Mouse (Mus musculus) embryonic stem cell, embryonic (primary cell): Measurements from ENCODE around the gene Fgfr2.

Source experiments
- CTCF ChIA-PET, 4 experiments: fragments of 300-600 bp in 2 of 4; fragments of 350-600 bp in 2 of 4; sonication (Branson Sonifier 250); formaldehyde crosslinking; loops; one replicate each; lab custom pipeline; 2022; ENCODE audit warnings: inconsistent platforms in 2 of 4; lab: Charles Lee
- POLR2A ChIA-PET, 4 experiments: fragments of 300-600 bp in 2 of 4; fragments of 350-600 bp in 2 of 4; sonication (Branson Sonifier 250); formaldehyde crosslinking; loops; one replicate each; lab custom pipeline; 2022; ENCODE audit warnings: antibody characterized with exemption in 4 of 4, inconsistent platforms in 1 of 4; lab: Charles Lee

The Fgfr2 gene

DNA sequence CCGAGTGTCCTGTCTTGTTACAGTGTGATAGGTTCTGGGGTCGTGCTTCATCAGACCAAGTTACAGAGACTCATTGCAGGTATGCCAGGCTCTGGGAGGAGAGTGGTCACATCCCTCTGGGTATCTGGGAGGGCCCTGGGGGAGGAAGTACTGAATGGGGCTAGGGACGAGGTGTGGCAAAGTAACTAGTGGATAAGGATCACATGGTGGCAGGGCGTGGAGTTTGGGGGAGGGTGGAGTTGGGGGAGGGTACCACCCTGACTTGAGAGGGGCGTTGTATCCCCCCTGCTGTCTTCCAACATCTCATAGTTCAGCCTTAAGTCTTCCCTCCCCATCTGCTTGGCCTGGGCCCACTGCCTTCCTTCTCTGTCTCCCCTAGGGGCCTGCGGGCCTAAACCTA is 443.6 kb downstream of the Fgfr2 start:
- ChIA-PET POLR2A (no interaction called here), CTCF (no interaction called here)

DNA sequence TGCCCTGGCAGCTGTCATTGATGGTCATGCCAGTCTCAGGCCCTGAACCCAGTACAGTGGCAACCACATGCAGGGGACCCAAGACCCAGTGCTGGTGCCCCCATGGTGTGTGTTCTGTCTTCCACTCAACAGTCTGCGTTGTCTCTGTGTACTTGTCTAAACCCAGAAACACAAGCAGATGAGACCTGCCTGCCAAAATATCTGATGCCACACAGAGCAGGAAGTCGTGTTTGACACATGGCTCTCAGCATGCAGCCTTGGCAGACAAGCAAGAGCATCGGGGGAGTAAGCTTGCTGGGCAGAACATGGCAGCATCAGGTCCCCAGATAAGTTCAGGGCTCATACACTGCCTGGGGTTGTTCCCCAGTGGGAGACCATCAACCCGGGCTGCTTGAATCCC is 444.0 kb downstream of the Fgfr2 start:
- ChIA-PET CTCF (no interaction called here), POLR2A (interaction anchor here in 1 of 4 experiments (0.6 kb wide), 1 partner anchor 184 kb away, joined by 3 read pairs; no protein-coding TSS in a partner anchor)

DNA sequence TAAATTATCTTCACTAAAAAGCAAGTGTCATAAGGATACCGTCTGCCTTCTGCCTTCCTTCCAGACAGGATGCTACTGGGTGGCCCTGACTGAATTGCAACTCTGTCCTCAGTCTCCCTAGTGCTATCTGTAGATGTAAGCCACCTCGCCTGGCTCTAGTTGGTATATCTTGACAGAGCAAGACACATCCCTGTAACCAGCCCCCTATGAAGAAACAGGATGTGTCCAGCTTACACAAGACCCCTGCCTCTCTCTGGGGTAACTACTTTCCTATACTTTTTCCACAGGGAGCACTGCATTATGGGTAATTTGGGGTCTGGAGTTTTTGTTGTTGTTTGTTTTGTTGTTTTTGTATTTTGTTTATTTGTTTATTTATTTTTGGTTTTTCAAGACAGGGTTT is 447.2 kb downstream of the Fgfr2 start:
- ChIA-PET CTCF (interaction anchor here in 1 of 4 experiments (1.5 kb wide), 1 partner anchor 37 kb away, joined by 8 read pairs; no protein-coding TSS in a partner anchor), POLR2A (interaction anchor here in 2 of 4 experiments (1.1 to 2.6 kb wide), 4 partner anchors 13 to 177 kb away, joined by 3 to 20 read pairs (median 4); no protein-coding TSS in a partner anchor)

DNA sequence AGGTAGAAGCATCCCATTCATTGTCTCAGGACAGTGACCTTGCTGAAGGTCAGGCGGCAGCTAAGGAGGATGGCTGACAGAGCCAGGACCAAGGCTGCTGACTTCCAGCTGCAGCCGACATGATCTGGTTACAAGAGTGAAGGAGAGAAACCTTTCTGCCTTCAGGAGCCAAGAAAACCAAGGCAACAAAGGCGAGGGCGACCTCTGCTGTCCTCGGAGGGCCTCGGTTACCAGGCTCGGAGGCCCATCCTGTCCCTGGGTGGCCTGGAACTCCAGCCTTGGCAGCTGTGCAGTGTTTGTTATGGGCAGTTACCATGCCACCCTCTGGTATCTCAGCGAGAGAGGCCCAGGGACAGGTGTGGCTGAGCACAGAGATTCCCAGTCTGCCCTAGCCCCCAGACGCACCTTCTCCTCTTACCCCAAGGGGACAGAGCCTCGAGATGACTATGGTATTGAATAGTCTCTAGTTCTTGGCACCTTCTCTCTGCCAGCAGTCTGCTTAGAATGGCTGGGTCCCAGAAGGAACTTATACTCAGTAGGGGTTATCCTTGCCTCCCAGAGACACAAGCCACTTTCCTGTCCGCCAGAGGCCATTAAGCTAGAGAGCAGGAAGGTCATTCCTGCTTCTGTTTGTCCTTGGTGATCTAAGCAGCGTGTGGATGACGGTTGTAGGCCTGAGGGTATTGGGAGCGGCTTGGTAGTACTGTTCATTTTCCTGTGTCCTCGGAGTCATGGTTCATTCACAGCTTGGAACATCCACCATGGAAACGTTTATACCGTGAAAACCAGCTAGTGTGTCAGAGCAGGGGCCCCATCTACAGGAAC is 449.0 kb downstream of the Fgfr2 start:
- POLR2A ChIA-PET: interaction anchor here (0.5 to 2.6 kb wide), 29 partner anchors 9 to 539 kb away, joined by 3 to 20 read pairs (median 4); partner anchors contain the start of genes Abraxas2 (in 2 of the 4), Lhpp (in 1 of the 4) and Oat (in 1 of the 4)

DNA sequence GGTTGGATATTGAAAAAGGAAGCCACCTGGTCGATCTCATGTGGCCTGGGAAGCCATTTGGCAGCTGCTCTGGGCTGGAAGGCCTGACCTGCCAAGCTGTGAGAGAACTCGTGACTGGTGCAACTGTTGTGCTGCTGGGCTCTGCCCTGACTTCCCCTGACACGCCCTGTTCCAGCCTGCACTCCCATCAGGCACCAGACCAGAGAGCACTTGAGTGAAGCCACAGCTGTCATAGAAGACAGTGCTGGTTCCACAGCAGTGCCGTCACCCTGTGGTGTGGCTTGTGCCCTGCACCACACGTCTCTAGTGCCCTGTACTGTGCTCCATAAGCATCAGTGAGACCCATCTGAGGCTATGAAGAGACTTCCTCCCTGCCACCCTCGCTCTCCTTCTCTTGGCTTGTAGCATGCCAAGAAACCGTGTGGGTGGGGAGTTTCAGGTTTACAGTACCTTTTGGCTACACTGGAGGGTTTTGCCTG is 450.6 kb downstream of the Fgfr2 start:
- ChIA-PET CTCF (interaction anchor here in 2 of 4 experiments (0.6 to 1.3 kb wide), 2 partner anchors 16 to 32 kb away, joined by 3 to 8 read pairs; no protein-coding TSS in a partner anchor), POLR2A (interaction anchor here in 2 of 4 experiments (1.2 to 3.1 kb wide), 3 partner anchors 12 to 14 kb away, joined by 6 to 9 read pairs (median 6); no protein-coding TSS in a partner anchor)

More for the DNA sequence above, 449.0 kb downstream of the Fgfr2 start:
- CTCF ChIA-PET: interaction anchor here (0.5 to 2.4 kb wide), 21 partner anchors 8 to 873 kb away, joined by 3 to 23 read pairs (median 4); no protein-coding TSS in a partner anchor

DNA sequence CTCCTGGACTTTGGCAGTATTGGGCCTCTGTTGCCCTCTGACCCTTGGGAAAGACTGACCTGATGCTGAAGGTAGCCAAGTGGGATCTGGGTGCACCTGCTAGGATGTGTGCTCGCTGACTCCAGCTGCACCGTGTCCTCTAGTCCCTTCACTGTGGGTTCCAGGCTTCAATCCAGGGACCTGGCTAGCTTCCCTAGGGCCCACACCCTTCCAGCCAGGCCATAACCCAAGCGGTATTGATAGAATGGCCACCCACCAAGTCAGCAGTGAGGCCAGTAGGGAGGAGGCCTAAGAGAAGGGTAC is 452.3 kb downstream of the Fgfr2 start:
- ChIA-PET POLR2A (interaction anchor here in 1 of 4 experiments (3.1 kb wide), 1 partner anchor 10 kb away, joined by 9 read pairs; no protein-coding TSS in a partner anchor), CTCF (interaction anchor here in 2 of 4 experiments (0.5 to 1.2 kb wide), 2 partner anchors 15 to 41 kb away, joined by 3 to 5 read pairs; no protein-coding TSS in a partner anchor)

DNA sequence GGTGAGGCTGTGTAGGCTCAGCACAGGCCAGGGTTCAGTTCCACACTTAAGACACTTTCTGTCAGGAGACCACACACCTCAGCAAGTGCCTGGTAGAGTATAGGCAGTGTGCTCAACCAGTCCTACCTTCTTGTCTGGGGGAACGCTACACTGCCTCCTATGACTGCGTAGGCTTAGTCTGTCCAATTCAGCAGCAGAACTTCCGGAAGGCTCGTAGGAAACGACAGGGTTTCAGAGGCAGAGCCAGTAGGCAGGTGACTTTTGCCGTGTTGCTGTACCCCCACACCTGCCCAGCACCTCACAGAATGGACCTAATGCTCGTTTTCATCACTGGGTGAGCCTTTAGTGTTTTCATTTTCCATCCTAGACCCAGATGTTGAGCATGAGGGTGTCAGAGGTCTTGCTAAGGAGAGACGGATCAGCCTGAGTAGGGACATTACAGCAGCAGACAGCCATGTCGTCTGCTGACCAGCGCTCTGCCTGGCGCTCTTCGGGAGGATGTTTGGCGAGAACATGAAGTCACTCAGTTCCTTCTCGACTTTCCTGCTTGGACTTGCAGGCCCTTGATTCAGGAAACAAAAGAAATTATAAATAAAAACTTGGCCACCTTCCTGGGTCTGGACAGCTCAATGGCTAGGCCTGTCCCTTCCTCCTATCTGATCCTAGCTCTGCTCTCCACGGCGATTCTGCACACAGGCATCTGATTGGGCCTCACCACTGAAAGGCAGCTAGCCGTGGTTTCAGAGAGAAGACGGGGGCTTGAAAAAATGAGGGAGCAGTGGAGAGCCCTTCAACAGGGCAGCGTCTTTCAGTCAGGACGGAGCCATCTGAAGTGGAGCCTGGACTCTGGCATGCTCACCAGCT is 452.9 kb downstream of the Fgfr2 start:
- ChIA-PET CTCF (interaction anchor here in 2 of 4 experiments (0.5 to 1.2 kb wide), 2 partner anchors 14 to 41 kb away, joined by 3 to 5 read pairs; no protein-coding TSS in a partner anchor), POLR2A (interaction anchor here in 1 of 4 experiments (0.5 to 3.1 kb wide), 2 partner anchors 9 to 546 kb away, joined by 4 to 9 read pairs; no protein-coding TSS in a partner anchor)

DNA sequence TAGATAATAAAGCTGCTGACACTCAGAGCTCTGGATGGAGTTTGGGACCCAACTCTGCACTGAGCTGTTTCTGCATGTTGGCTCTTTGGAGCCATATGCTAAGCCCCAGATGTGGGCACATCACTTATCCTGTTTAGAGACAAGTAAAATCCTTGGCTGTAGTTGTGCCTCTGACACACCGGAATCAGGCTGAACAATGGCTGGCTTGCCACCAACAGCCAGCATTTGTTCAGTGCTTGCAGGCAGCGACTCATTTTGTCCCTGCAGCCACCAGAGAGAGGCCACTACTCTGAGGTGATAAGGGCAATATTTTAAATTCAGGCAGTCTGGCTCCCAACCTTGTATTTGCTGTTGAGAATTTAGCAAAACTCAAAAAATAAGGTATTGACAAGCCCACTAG is 454.5 kb downstream of the Fgfr2 start:
- ChIA-PET CTCF (interaction anchor here in 3 of 4 experiments (0.6 kb wide), 3 partner anchors 11 to 230 kb away, joined by 3 to 9 read pairs (median 3); no protein-coding TSS in a partner anchor), POLR2A (no interaction called here)

DNA sequence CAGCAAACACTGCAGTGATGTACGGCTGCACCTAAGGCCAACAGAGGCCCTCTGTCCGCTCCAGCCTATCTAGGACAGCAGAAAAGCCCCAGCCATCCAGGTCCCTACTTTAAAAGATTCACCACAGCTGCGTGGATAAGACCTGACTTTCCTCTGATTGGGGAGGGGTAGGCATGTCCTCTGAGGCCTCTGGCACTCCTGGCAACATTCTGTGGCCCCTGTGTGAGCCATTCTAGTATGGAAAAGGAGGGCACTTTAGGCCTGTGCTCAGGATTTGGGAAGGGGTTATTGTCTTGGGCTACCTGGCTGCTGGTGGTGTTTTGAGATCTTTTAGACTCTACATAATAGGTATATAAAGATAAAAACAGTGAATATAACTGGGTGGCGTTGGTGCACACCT is 456.6 kb downstream of the Fgfr2 start:
- ChIA-PET CTCF (no interaction called here), POLR2A (interaction anchor here in 2 of 4 experiments (0.5 to 1.6 kb wide), 3 partner anchors 8 to 149 kb away, joined by 3 to 5 read pairs (median 4); no protein-coding TSS in a partner anchor)

DNA sequence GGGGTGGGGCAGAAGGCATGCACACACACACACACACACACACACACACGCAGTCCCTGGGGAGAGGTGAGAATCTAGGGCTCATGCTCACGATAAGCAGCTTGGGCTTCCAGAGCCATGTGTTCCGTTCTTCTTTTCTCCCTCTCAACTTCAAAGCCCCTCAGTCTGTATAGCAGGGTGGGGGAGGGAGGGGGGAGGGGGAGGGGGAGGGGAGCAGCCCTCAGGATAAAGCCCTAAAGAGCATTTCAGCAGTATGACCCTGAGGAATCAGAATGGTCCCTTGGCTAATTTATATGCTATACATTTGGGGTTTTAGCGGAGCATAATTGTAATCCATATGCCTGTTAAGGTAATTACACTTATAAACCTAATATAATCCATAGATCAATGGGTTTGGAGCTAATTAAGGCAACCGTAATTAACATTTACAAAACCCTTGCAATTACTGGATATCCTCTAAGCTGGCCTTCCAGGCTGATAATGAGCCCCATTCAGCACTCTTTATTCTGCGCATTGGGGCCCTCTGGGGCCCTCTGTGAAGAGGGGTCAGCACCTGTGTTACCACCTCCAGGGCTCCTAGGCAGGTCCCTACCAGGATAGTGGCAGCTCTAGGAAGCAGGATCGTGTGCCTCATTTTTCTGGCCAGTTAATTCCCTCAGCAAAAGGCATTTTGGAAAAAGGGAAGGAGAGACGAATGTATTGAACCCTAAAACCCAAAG is 457.3 kb downstream of the Fgfr2 start:
- ChIA-PET POLR2A (interaction anchor here in 3 of 4 experiments (0.5 to 1.6 kb wide), 10 partner anchors 8 to 650 kb away, joined by 3 to 5 read pairs (median 4); partner anchors contain the start of gene Eef1akmt2 (in 1 of the 3)), CTCF (interaction anchor here in 1 of 4 experiments (1.1 kb wide), 1 partner anchor 9 kb away, joined by 3 read pairs; no protein-coding TSS in a partner anchor)

DNA sequence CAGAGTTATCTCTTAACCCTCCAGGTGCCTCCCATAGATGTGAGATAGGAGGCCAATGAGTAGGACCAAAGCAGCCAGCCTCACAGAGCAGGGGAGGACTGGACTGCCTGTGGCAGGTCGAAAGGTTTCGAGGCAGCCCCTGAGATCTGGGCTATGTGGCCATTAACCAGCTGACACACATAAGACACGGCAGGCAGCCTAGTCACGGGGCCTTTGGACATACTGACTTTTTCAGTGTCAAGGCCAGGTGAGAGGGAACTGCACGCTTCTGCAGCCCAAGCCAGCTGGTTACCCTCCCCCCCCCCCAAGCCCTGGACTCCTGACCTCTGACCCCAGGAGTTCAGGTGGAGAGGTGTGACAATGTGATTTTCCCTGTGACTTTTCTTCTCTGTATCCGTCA is 458.3 kb downstream of the Fgfr2 start:
- ChIA-PET POLR2A (interaction anchor here in 2 of 4 experiments (0.6 to 1.6 kb wide), 7 partner anchors 9 to 673 kb away, joined by 3 to 5 read pairs (median 4); partner anchors contain the start of gene Eef1akmt2 (in 1 of the 2)), CTCF (interaction anchor here in 1 of 4 experiments (1.1 kb wide), 1 partner anchor 8 kb away, joined by 3 read pairs; no protein-coding TSS in a partner anchor)

DNA sequence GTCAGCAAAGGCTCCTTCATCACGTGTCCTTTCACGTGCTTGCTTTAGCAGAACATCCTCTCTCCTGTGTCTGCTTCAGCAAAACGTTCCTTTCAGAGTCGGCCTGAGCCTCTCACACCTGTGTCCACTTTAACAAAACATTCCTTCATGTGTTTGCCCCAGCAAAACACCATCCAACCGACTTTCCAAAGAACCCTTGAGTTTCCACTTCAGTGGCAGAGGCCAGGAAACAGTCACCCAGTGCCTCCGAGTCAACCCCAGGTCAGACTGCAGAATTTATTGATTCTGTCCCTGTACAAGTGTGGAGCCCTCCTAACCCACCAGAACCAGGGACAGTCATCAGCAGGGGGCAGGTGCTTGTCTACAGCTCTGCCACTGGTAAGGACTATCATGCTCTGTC is 460.3 kb downstream of the Fgfr2 start:
- ChIA-PET POLR2A (interaction anchor here in 1 of 4 experiments (0.6 kb wide), 1 partner anchor 72 kb away, joined by 3 read pairs; no protein-coding TSS in a partner anchor), CTCF (interaction anchor here in 1 of 4 experiments (0.6 kb wide), 1 partner anchor 87 kb away, joined by 4 read pairs; no protein-coding TSS in a partner anchor)

DNA sequence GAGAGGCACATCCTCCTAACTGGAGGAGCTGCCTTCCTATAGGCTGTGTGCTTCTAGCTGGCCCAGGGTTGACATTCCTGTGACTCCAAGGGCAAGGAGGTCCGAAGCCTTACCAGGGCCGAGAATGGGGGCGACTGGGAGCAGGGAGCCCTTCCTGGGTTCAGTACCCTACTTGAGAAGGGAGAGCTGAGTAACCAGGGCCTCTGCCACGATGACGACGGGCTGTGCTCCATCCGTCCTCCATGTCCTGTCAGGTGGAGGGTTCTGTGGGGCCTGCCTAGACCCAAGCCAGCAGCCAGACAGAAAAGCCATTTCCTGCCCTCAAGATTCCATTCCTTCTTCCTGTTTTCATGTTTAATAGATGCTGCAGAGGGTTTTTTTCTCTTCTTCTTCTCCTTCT is 463.5 kb downstream of the Fgfr2 start:
- CTCF ChIA-PET: interaction anchor here (0.7 to 6.6 kb wide), 13 partner anchors 15 to 244 kb away, joined by 3 to 71 read pairs (median 7); no protein-coding TSS in a partner anchor

DNA sequence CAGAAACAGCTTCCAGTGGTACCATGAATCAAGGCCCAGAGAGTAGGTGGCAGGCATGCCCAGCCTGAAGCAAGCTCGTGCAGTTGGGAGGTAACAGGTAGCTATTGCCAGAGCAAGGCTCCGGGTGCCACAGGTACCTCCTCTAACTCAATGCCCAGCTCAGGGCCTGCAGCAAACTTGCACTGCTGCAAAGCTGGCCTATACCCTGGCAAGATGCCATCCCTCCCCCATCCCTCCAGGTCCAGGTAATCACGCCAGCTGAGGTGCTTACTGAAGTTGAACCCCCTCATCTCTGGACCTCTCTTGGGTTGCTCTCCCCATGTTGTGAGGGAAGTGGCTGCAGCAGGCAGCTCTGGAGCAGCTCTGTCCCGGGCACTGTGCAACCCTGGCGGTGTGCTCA is 464.5 kb downstream of the Fgfr2 start:
- ChIA-PET POLR2A (interaction anchor here in 3 of 4 experiments (0.8 to 5.3 kb wide), 18 partner anchors 13 to 239 kb away, joined by 3 to 54 read pairs (median 4); partner anchors contain the start of genes Abraxas2 (in 2 of the 3) and Eef1akmt2 (in 1 of the 3)), CTCF (interaction anchor here (0.5 to 6.6 kb wide), 18 partner anchors 15 to 245 kb away, joined by 3 to 132 read pairs (median 6); no protein-coding TSS in a partner anchor)

More for the DNA sequence above, 463.5 kb downstream of the Fgfr2 start:
- POLR2A ChIA-PET: interaction anchor here in 3 of 4 experiments (0.6 to 5.3 kb wide), 12 partner anchors 12 to 239 kb away, joined by 3 to 54 read pairs (median 8); partner anchors contain the start of gene Eef1akmt2 (in 1 of the 3)

DNA sequence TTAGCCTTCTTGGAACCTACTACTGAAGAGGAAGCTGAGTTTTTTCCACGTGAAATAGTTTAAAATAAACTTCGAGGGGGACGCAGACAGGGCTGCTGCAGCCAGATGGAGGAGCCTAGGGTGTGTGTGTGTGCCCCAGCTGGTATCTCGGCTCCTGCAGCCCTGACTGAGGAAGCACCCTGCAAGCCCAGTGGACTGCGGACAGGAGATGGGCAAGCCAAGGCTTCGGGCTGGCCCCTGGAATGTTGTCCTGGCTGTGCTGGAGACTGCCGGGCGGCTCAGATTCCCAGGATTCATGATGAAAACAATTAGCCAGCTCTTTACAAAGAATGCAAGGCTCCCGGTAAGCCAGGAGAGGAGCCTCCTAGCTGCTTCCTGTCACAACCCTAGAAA is 465.1 kb downstream of the Fgfr2 start:
- CTCF ChIA-PET: interaction anchor here (0.5 to 6.6 kb wide), 18 partner anchors 16 to 359 kb away, joined by 3 to 132 read pairs (median 10); no protein-coding TSS in a partner anchor
- POLR2A ChIA-PET: interaction anchor here in 3 of 4 experiments (0.8 to 5.3 kb wide), 16 partner anchors 14 to 239 kb away, joined by 3 to 54 read pairs (median 6); partner anchors contain the start of gene Eef1akmt2 (in 1 of the 3)
